Mouse (Mus musculus): ENCODE measurements at regions not wholly inside any gene's neighbourhood (a gene's known extent, or its start where the extent isn't known, plus 50 kb on each side); places are given as distances from the start of the nearest gene placed in this dataset.
A peak's percentile ranks its signal among the peaks of the same experiment; 100 is the strongest.

GRCm38 (mm10) chr10:19167101-19167500, 151.6 kb upstream of the Tnfaip3 start:
- Histone ChIP-seq H3K4me2 (ENCODE audit: low read depth) (peak overlapping the region; percentile 69), H3ac (ENCODE audit: control insufficient read depth, insufficient read length) (no peak overlapping the region), H3K4me3 (peak overlapping the region; percentile 14), H3K79me2 (ENCODE audit: control insufficient read depth, insufficient read depth) (no peaks in the 10 kb centered on the region), H3K27me3 (ENCODE audit: control insufficient read depth, insufficient read depth, insufficient read length) (no peaks in the 10 kb centered on the region), H3K36me3 (ENCODE audit: control insufficient read depth, insufficient read depth) (no peaks in the 10 kb centered on the region)
- TF ChIP-seq E2F4 (IDR thresholded peaks at IDR 0.05; ENCODE audit: insufficient read depth) (no peak), POLR2A (IDR thresholded peaks at IDR 0.05; ENCODE audit: insufficient read length, low read depth) (no peak), TCF12 (IDR thresholded peaks at IDR 0.05; ENCODE audit: insufficient read depth, poor library complexity, severe bottlenecking) (no peak), CEBPB (IDR thresholded peaks at IDR 0.05; ENCODE audit: insufficient read depth, poor library complexity, severe bottlenecking) (no peak), MAX (IDR thresholded peaks at IDR 0.05; ENCODE audit: low read depth) (no peak), POLR2AphosphoS2 (IDR thresholded peaks at IDR 0.05; ENCODE audit: insufficient read length, low read depth) (no peak), MYOG (IDR thresholded peaks at IDR 0.05; ENCODE audit: control insufficient read depth in 1 of 3, insufficient read depth in 1 of 3, insufficient read length in 2 of 3, low read depth in 2 of 3) (no peak), TCF3 (IDR thresholded peaks at IDR 0.05; ENCODE audit: insufficient read length, low read depth) (no peak), MYOD1 (IDR thresholded peaks at IDR 0.05; ENCODE audit: control insufficient read depth in 1 of 3, insufficient read length in 2 of 3, low read depth in 2 of 3) (no peak), USF1 (IDR thresholded peaks at IDR 0.05; ENCODE audit: low read depth) (no peak), REST (IDR thresholded peaks at IDR 0.05; ENCODE audit: insufficient read depth, insufficient read length) (no peak), SRF (IDR thresholded peaks at IDR 0.05; ENCODE audit: control insufficient read depth, insufficient read length, low read depth) (no peak)

GRCm38 (mm10) chr10:19162104-19162503, 146.6 kb upstream of the Tnfaip3 start:
- TF ChIP-seq REST (IDR thresholded peaks at IDR 0.05; ENCODE audit: insufficient read depth, insufficient read length) (no peak), TCF3 (IDR thresholded peaks at IDR 0.05; ENCODE audit: insufficient read length, low read depth) (no peak), E2F4 (IDR thresholded peaks at IDR 0.05; ENCODE audit: insufficient read depth) (no peak), POLR2AphosphoS2 (IDR thresholded peaks at IDR 0.05; ENCODE audit: insufficient read length, low read depth) (no peak), MYOD1 (IDR thresholded peaks at IDR 0.05; ENCODE audit: control insufficient read depth in 1 of 3, insufficient read length in 2 of 3, low read depth in 2 of 3) (no peak), POLR2A (IDR thresholded peaks at IDR 0.05; ENCODE audit: insufficient read length, low read depth) (no peak), MAX (IDR thresholded peaks at IDR 0.05; ENCODE audit: low read depth) (no peak), MYOG (IDR thresholded peaks at IDR 0.05; ENCODE audit: control insufficient read depth in 1 of 3, insufficient read depth in 1 of 3, insufficient read length in 2 of 3, low read depth in 2 of 3) (no peak), SRF (IDR thresholded peaks at IDR 0.05; ENCODE audit: control insufficient read depth, insufficient read length, low read depth) (no peak), CEBPB (IDR thresholded peaks at IDR 0.05; ENCODE audit: insufficient read depth, poor library complexity, severe bottlenecking) (no peak)
- Histone ChIP-seq H3K36me3 (ENCODE audit: control insufficient read depth, insufficient read depth) (no peaks in the 10 kb centered on the region), H3ac (ENCODE audit: control insufficient read depth, insufficient read length) (no peak overlapping the region), H3K27me3 (ENCODE audit: control insufficient read depth, insufficient read depth, insufficient read length) (no peaks in the 10 kb centered on the region), H3K79me2 (ENCODE audit: control insufficient read depth, insufficient read depth) (no peaks in the 10 kb centered on the region), H3K4me2 (ENCODE audit: low read depth) (no peak overlapping the region), H3K4me3 (no peak overlapping the region)

- no peaks in the 10 kb centered on the region for H3K79me2 ChIP-seq (ENCODE audit: control insufficient read depth, insufficient read depth)
- H3K4me2 ChIP-seq (ENCODE audit: low read depth) = no peak overlapping the region
- no peak overlapping the region for H3ac ChIP-seq (ENCODE audit: control insufficient read depth, insufficient read length)
- H3K27me3 ChIP-seq (ENCODE audit: control insufficient read depth, insufficient read depth, insufficient read length) = no peaks in the 10 kb centered on the region
- TF ChIP-seq MYOG (IDR thresholded peaks at IDR 0.05; ENCODE audit: control insufficient read depth in 1 of 3, insufficient read depth in 1 of 3, insufficient read length in 2 of 3, low read depth in 2 of 3) (no peak), TCF12 (IDR thresholded peaks at IDR 0.05; ENCODE audit: insufficient read depth, poor library complexity, severe bottlenecking) (no peak), CEBPB (IDR thresholded peaks at IDR 0.05; ENCODE audit: insufficient read depth, poor library complexity, severe bottlenecking) (peak; percentile 92)
- H3K36me3 ChIP-seq (ENCODE audit: control insufficient read depth, insufficient read depth) = no peaks in the 10 kb centered on the region
- H3K4me3 ChIP-seq = no peak overlapping the region
These were observed 145.7 kb upstream of the Tnfaip3 start for GRCm38 (mm10) chr10:19161149-19161548.

- no peak overlapping the region for H3K4me3 ChIP-seq
- TF ChIP-seq MYOG (IDR thresholded peaks at IDR 0.05; ENCODE audit: control insufficient read depth in 1 of 3, insufficient read depth in 1 of 3, insufficient read length in 2 of 3, low read depth in 2 of 3) (no peak), USF1 (IDR thresholded peaks at IDR 0.05; ENCODE audit: low read depth) (no peak), MAX (IDR thresholded peaks at IDR 0.05; ENCODE audit: low read depth) (no peak), TCF3 (IDR thresholded peaks at IDR 0.05; ENCODE audit: insufficient read length, low read depth) (no peak), TCF12 (IDR thresholded peaks at IDR 0.05; ENCODE audit: insufficient read depth, poor library complexity, severe bottlenecking) (no peak), POLR2A (IDR thresholded peaks at IDR 0.05; ENCODE audit: insufficient read length, low read depth) (no peak), REST (IDR thresholded peaks at IDR 0.05; ENCODE audit: insufficient read depth, insufficient read length) (no peak), SRF (IDR thresholded peaks at IDR 0.05; ENCODE audit: control insufficient read depth, insufficient read length, low read depth) (no peak), MYOD1 (IDR thresholded peaks at IDR 0.05; ENCODE audit: control insufficient read depth in 1 of 3, insufficient read length in 2 of 3, low read depth in 2 of 3) (no peak), E2F4 (IDR thresholded peaks at IDR 0.05; ENCODE audit: insufficient read depth) (no peak), POLR2AphosphoS2 (IDR thresholded peaks at IDR 0.05; ENCODE audit: insufficient read length, low read depth) (no peak), CEBPB (IDR thresholded peaks at IDR 0.05; ENCODE audit: insufficient read depth, poor library complexity, severe bottlenecking) (no peak)
- H3K4me2 ChIP-seq (ENCODE audit: low read depth) = no peak overlapping the region
- H3K27me3 ChIP-seq (ENCODE audit: control insufficient read depth, insufficient read depth, insufficient read length) = no peaks in the 10 kb centered on the region
- no peaks in the 10 kb centered on the region for H3K79me2 ChIP-seq (ENCODE audit: control insufficient read depth, insufficient read depth)
- H3K36me3 ChIP-seq (ENCODE audit: control insufficient read depth, insufficient read depth) = no peaks in the 10 kb centered on the region
- H3ac ChIP-seq (ENCODE audit: control insufficient read depth, insufficient read length) = no peak overlapping the region
These were observed 138.6 kb upstream of the Tnfaip3 start for GRCm38 (mm10) chr10:19154041-19154440.

- H3K79me2 ChIP-seq (ENCODE audit: control insufficient read depth, insufficient read depth) = no peaks in the 10 kb centered on the region
- no peaks in the 10 kb centered on the region for H3K27me3 ChIP-seq (ENCODE audit: control insufficient read depth, insufficient read depth, insufficient read length)
- TF ChIP-seq TCF12 (IDR thresholded peaks at IDR 0.05; ENCODE audit: insufficient read depth, poor library complexity, severe bottlenecking) (no peak), SRF (IDR thresholded peaks at IDR 0.05; ENCODE audit: control insufficient read depth, insufficient read length, low read depth) (no peak), E2F4 (IDR thresholded peaks at IDR 0.05; ENCODE audit: insufficient read depth) (no peak), POLR2AphosphoS2 (IDR thresholded peaks at IDR 0.05; ENCODE audit: insufficient read length, low read depth) (no peak), TCF3 (IDR thresholded peaks at IDR 0.05; ENCODE audit: insufficient read length, low read depth) (no peak), MYOG (IDR thresholded peaks at IDR 0.05; ENCODE audit: control insufficient read depth in 1 of 3, insufficient read depth in 1 of 3, insufficient read length in 2 of 3, low read depth in 2 of 3) (no peak), CEBPB (IDR thresholded peaks at IDR 0.05; ENCODE audit: insufficient read depth, poor library complexity, severe bottlenecking) (no peak)
- H3K36me3 ChIP-seq (ENCODE audit: control insufficient read depth, insufficient read depth) = no peaks in the 10 kb centered on the region
- H3K4me3 ChIP-seq = no peak overlapping the region
- H3ac ChIP-seq (ENCODE audit: control insufficient read depth, insufficient read length) = no peak overlapping the region
- no peak overlapping the region for H3K4me2 ChIP-seq (ENCODE audit: low read depth)
These were observed 137.3 kb upstream of the Tnfaip3 start for GRCm38 (mm10) chr10:19152773-19153172.
